ENCODE assay signal across 10 mouse cellular contexts in genomic region chr2:42661656-42662315, GRCm38 (mm10). TPM values are rescaled to one million over a fixed set of nuclear protein-coding genes. Genes with fewer than 3 reads are reported as not detected.
DNase-seq lines count a peak whose midpoint lies in the region; ATAC-seq and TF ChIP-seq lines count a peak whose summit lies in the region.
"Had no signal": no experiment of that assay in that cellular context is flagged by ENCODE, and none has a peak within 500 bp of the region (broad histone marks: within the 10 kb centered on the region; RNA-seq: fewer than 3 reads in every experiment).

No protein-coding gene starts in this region.

- 28% methylated on average over 10 of the region's 10 CpGs for WGBS in heart, postnatal 0 days
- 33% methylated on average over 10 of the region's 10 CpGs for WGBS in heart, embryonic 12.5 days
- WGBS in midbrain, embryonic 11.5 days, result 38% methylated on average over 10 of the region's 10 CpGs
- 42% methylated on average over 10 of the region's 10 CpGs for WGBS in midbrain, embryonic 10.5 days
- 31% methylated on average over 10 of the region's 10 CpGs for WGBS in stomach, postnatal 0 days

- H3K9me3 ChIP-seq in heart, postnatal 0 days (replicated peaks; ENCODE audit: control insufficient read depth, low read length), result no peaks in the 10 kb centered on the region
- no peaks in the 10 kb centered on the region for H3K9me3 ChIP-seq in heart, embryonic 12.5 days (replicated peaks)
- no peaks in the 10 kb centered on the region for H3K9me3 ChIP-seq in midbrain, embryonic 11.5 days (ENCODE audit: control insufficient read depth, low read length)
- H3K9me3 ChIP-seq in midbrain, embryonic 10.5 days (replicated peaks), result no peaks in the 10 kb centered on the region
- no peaks in the 10 kb centered on the region for H3K9me3 ChIP-seq in stomach, postnatal 0 days (ENCODE audit: control insufficient read depth, low read length)
- H3K9me3 ChIP-seq: limb, embryonic 12.5 days had no signal

- H3K4me2 ChIP-seq in heart, postnatal 0 days (ENCODE audit: low read depth, low read length), result no peak overlapping the region
- no peak overlapping the region for H3K4me2 ChIP-seq in heart, embryonic 12.5 days
- no peak overlapping the region for H3K4me2 ChIP-seq in midbrain, embryonic 11.5 days
- H3K4me2 ChIP-seq in stomach, postnatal 0 days (replicated peaks; ENCODE audit: low read depth), result no peak overlapping the region
- H3K4me2 ChIP-seq: limb, embryonic 12.5 days had no signal

- H3K27ac ChIP-seq in heart, postnatal 0 days (ENCODE audit: low read depth), result no peak overlapping the region
- H3K27ac ChIP-seq in heart, embryonic 12.5 days (ENCODE audit: poor library complexity, severe bottlenecking), result no peak overlapping the region
- H3K27ac ChIP-seq in midbrain, embryonic 11.5 days (ENCODE audit: low read depth, low read length), result no peak overlapping the region
- no peak overlapping the region for H3K27ac ChIP-seq in midbrain, embryonic 10.5 days (replicated peaks)
- H3K27ac ChIP-seq in stomach, postnatal 0 days (replicated peaks), result no peak overlapping the region
- H3K27ac ChIP-seq: limb, embryonic 12.5 days had no signal

- no peaks in the 10 kb centered on the region for H3K36me3 ChIP-seq in heart, postnatal 0 days (replicated peaks; ENCODE audit: control insufficient read depth, insufficient read depth, low read length)
- H3K36me3 ChIP-seq in heart, embryonic 12.5 days, result no peaks in the 10 kb centered on the region
- H3K36me3 ChIP-seq in midbrain, embryonic 11.5 days (ENCODE audit: control insufficient read depth, insufficient read depth, low read length), result no peaks in the 10 kb centered on the region
- no peaks in the 10 kb centered on the region for H3K36me3 ChIP-seq in midbrain, embryonic 10.5 days
- no peaks in the 10 kb centered on the region for H3K36me3 ChIP-seq in stomach, postnatal 0 days (ENCODE audit: control insufficient read depth, insufficient read depth, low read length)
- H3K36me3 ChIP-seq: limb, embryonic 12.5 days had no signal

- DNase-seq in heart, postnatal 0 days (ENCODE audit: low spot score), result peak; percentile 23
- DNase-seq in midbrain, embryonic 11.5 days (ENCODE audit: low spot score, missing footprints), result peak; percentile 95
- no peak for DNase-seq in midbrain, embryonic 10.5 days (ENCODE audit: low spot score)
- DNase-seq in embryo, embryonic 10 days (ENCODE audit: low spot score), result peak; percentile 21
- no peak for DNase-seq in stomach, postnatal 0 days (ENCODE audit: low spot score)
- DNase-seq in heart, postnatal 14 days, result no peak
- no peak for DNase-seq in frontal cortex, postnatal 25 days (ENCODE audit: low spot score in 2 of 2)
- DNase-seq: kidney, adult 8-10 months had no signal

- H3K27me3 ChIP-seq in heart, postnatal 0 days (ENCODE audit: control insufficient read depth, insufficient read depth, low read length), result no peaks in the 10 kb centered on the region
- no peaks in the 10 kb centered on the region for H3K27me3 ChIP-seq in heart, embryonic 12.5 days (replicated peaks)
- H3K27me3 ChIP-seq in midbrain, embryonic 11.5 days (ENCODE audit: control insufficient read depth, insufficient read depth, low read length), result no peaks in the 10 kb centered on the region
- no peaks in the 10 kb centered on the region for H3K27me3 ChIP-seq in midbrain, embryonic 10.5 days (ENCODE audit: low read depth, poor library complexity, severe bottlenecking)
- no peaks in the 10 kb centered on the region for H3K27me3 ChIP-seq in stomach, postnatal 0 days (ENCODE audit: control insufficient read depth, insufficient read depth, low read length)
- H3K27me3 ChIP-seq: limb, embryonic 12.5 days had no signal

- intact Hi-C loops in heart, postnatal 14 days (cut with DNase I), result no loop called here

- H3K9ac ChIP-seq in heart, postnatal 0 days (replicated peaks; ENCODE audit: low read depth, low read length), result no peak overlapping the region
- H3K9ac ChIP-seq in heart, embryonic 12.5 days, result no peak overlapping the region
- no peak overlapping the region for H3K9ac ChIP-seq in midbrain, embryonic 11.5 days (ENCODE audit: low read length)
- no peak overlapping the region for H3K9ac ChIP-seq in stomach, postnatal 0 days (ENCODE audit: low read length)
- H3K9ac ChIP-seq: limb, embryonic 12.5 days had no signal

- H3K4me3 ChIP-seq in heart, postnatal 0 days (ENCODE audit: low read depth, low read length), result no peak overlapping the region
- H3K4me3 ChIP-seq in heart, embryonic 12.5 days, result no peak overlapping the region
- no peak overlapping the region for H3K4me3 ChIP-seq in midbrain, embryonic 11.5 days (ENCODE audit: low read depth, low read length)
- no peak overlapping the region for H3K4me3 ChIP-seq in midbrain, embryonic 10.5 days
- H3K4me3 ChIP-seq in stomach, postnatal 0 days (ENCODE audit: low read depth, low read length), result no peak overlapping the region
- H3K4me3 ChIP-seq: limb, embryonic 12.5 days had no signal

- ATAC-seq in heart, postnatal 0 days (ENCODE audit: insufficient read depth, low read depth), result no peak
- no peak for ATAC-seq in heart, embryonic 12.5 days (ENCODE audit: insufficient number of reproducible peaks, low FRiP score)
- no peak; the same call in 1 of the 2 replicates for ATAC-seq in midbrain, embryonic 11.5 days (ENCODE audit: low FRiP score)
- no peak for ATAC-seq in stomach, postnatal 0 days (ENCODE audit: low FRiP score, low TSS enrichment)

- TF ChIP-seq EP300 in heart, postnatal 0 days (IDR thresholded peaks at IDR 0.05; ENCODE audit: low read depth), result no peak
- no peak for TF ChIP-seq EP300 in stomach, postnatal 0 days (optimal IDR thresholded peaks at IDR 0.05)

- no peaks in the 10 kb centered on the region for H3K4me1 ChIP-seq in heart, postnatal 0 days (ENCODE audit: control insufficient read depth, insufficient read depth)
- H3K4me1 ChIP-seq in heart, embryonic 12.5 days (replicated peaks), result no peaks in the 10 kb centered on the region
- H3K4me1 ChIP-seq in midbrain, embryonic 11.5 days (ENCODE audit: control insufficient read depth, insufficient read depth, low read length), result no peaks in the 10 kb centered on the region
- H3K4me1 ChIP-seq in midbrain, embryonic 10.5 days, result peaks cover 5% of the 10 kb centered on the region; the same call in 1 of the 2 replicates
- no peaks in the 10 kb centered on the region for H3K4me1 ChIP-seq in stomach, postnatal 0 days (replicated peaks; ENCODE audit: control insufficient read depth, insufficient read depth)
- H3K4me1 ChIP-seq: limb, embryonic 12.5 days had no signal

- TF ChIP-seq CTCF in heart, postnatal 0 days (IDR thresholded peaks at IDR 0.05; ENCODE audit: low read depth), result peak; percentile 42
- peak; percentile 74 for TF ChIP-seq CTCF in stomach, postnatal 0 days (IDR thresholded peaks at IDR 0.05; ENCODE audit: low read depth)

RNA-seq across cellular contexts. Expression of gene Lrp1b, which starts 8.4 kb away (rescaled TPM):
- 0.19 TPM in 1 of 2 replicates, not detected in the other for total RNA-seq in heart, postnatal 0 days (2014; rRNA removed; ENCODE audit: low replicate concordance)
- polyA plus RNA-seq in heart, postnatal 0 days (2015; fragmentation: Nextera tagmentation; extraction: Ambion mirVana), result 0.07 and 0.08 TPM in 2 replicates
- 0.17 and 0.23 TPM in 2 replicates for polyA plus RNA-seq in heart, embryonic 12.5 days (2016; fragmentation: Nextera tagmentation; extraction: Ambion mirVana)
- 3.0 and 3.6 TPM in 2 replicates for polyA plus RNA-seq in midbrain, embryonic 11.5 days (2014; fragmentation: Nextera tagmentation; extraction: Ambion mirVana)
- polyA plus RNA-seq in midbrain, embryonic 10.5 days (2016; fragmentation: Nextera tagmentation; extraction: Ambion mirVana), result 1.7 and 3.2 TPM in 2 replicates
- 0.33 and 0.35 TPM in 2 replicates for polyA plus RNA-seq in stomach, postnatal 0 days (2015; fragmentation: Nextera tagmentation; extraction: Ambion mirVana)
- total RNA-seq in heart, postnatal 14 days (2021), result under 1 TPM; 0.22 to 0.44 TPM

Comparison
In these comparisons a context has a peak if more than half of its experiments do, and no peak if none do; other contexts are left out.
1. DNase-seq: peak in heart, postnatal 0 days (single experiment), midbrain, embryonic 11.5 days (single experiment) and embryo, embryonic 10 days (single experiment); none in midbrain, embryonic 10.5 days (single experiment), stomach, postnatal 0 days (single experiment), heart, postnatal 14 days (0 of 2) and frontal cortex, postnatal 25 days (0 of 2).